Mouse (Mus musculus) G1E-ER4 (cell line): ENCODE data around the gene Gm29609. TPM values are rescaled to one million over a fixed set of nuclear protein-coding genes. Genes with fewer than 3 reads are reported as not detected.

Source experiments
- GATA1 ChIP-seq: IDR thresholded peaks from one replicate; pipeline ENCODE4 v1.8.0; 2012; ENCODE audit warnings: low read length, inconsistent platforms
- polyA plus RNA-seq: library from polyadenylated mRNA; stranded (reverse); fragments of >175 nt; gene quantifications from 2 replicates; pipeline ENCODE4 v1.2.3, GENCODE M21; 2012

Gm29609 gene
- polyA plus RNA-seq, 1 experiment, result 0.95 TPM

- TF ChIP-seq GATA1, result no peak
These were observed 4.0 kb upstream of the Gm29609 start for GRCm38 (mm10) chr5:31183678-31184077.

- TF ChIP-seq GATA1, result no peak
These were observed 1.6 kb upstream of the Gm29609 start for GRCm38 (mm10) chr5:31181183-31181770.

GRCm38 (mm10) chr5:31179301-31179765 is 378 bp downstream of the Gm29609 start:
- no peak for TF ChIP-seq GATA1

- no peak for TF ChIP-seq GATA1
These were observed 11.1 kb downstream of the Gm29609 start for GRCm38 (mm10) chr5:31168630-31169029.

- no peak for TF ChIP-seq GATA1
These were observed 14.8 kb downstream of the Gm29609 start for GRCm38 (mm10) chr5:31164878-31165277.

GRCm38 (mm10) chr5:31162462-31162861 is 17.2 kb downstream of the Gm29609 start:
- TF ChIP-seq GATA1, result no peak

- no peak for TF ChIP-seq GATA1
These were observed 25.6 kb downstream of the Gm29609 start, which contains the start of gene Mpv17 for GRCm38 (mm10) chr5:31154152-31154553. Mpv17 (minus strand) TSS chr5:31154251.

GRCm38 (mm10) chr5:31153516-31154151 is 26.1 kb downstream of the Gm29609 start:
- TF ChIP-seq GATA1, result no peak

GRCm38 (mm10) chr5:31151746-31152145 is 28.0 kb downstream of the Gm29609 start:
- TF ChIP-seq GATA1, result no peak

- TF ChIP-seq GATA1, result no peak
These were observed 29.9 kb downstream of the Gm29609 start for GRCm38 (mm10) chr5:31149781-31150180.

- no peak for TF ChIP-seq GATA1
These were observed 40.7 kb downstream of the Gm29609 start for GRCm38 (mm10) chr5:31138968-31139425.

- TF ChIP-seq GATA1, result no peak
These were observed 41.3 kb downstream of the Gm29609 start, which contains the start of gene Ucn for GRCm38 (mm10) chr5:31138241-31138967. Ucn (minus strand) TSS chr5:31138829.

- TF ChIP-seq GATA1, result no peak
These were observed 42.1 kb downstream of the Gm29609 start for GRCm38 (mm10) chr5:31137658-31138057.

GRCm38 (mm10) chr5:31136730-31137424 is 42.8 kb downstream of the Gm29609 start:
- no peak for TF ChIP-seq GATA1

GRCm38 (mm10) chr5:31126050-31126449 is 53.7 kb downstream of the Gm29609 start:
- TF ChIP-seq GATA1, result no peak

GRCm38 (mm10) chr5:31123481-31123880 is 56.2 kb downstream of the Gm29609 start:
- TF ChIP-seq GATA1, result no peak
